Mouse (Mus musculus) small intestine, adult 2 months (tissue): ENCODE measurements around the gene 2010111I01Rik.

Experiments used
- CTCF ChIP-seq: fragments of 200-500 bp; IDR thresholded peaks from 2 replicates; pipeline ENCODE4 v1.5.1; 2012; ENCODE audit warnings: low read depth, mild to moderate bottlenecking, control low read depth, inconsistent platforms, low read length, moderate library complexity, mixed read lengths; ENCODE audit not compliant: insufficient replicate concordance, insufficient read length; ENCODE audit errors: extremely low read depth
- POLR2A ChIP-seq: fragments of 200-500 bp; IDR thresholded peaks from 2 replicates; pipeline ENCODE4 v1.6.1; 2012; ENCODE audit warnings: low read depth, mild to moderate bottlenecking, control low read depth, inconsistent platforms, low read length, moderate library complexity

DNA sequence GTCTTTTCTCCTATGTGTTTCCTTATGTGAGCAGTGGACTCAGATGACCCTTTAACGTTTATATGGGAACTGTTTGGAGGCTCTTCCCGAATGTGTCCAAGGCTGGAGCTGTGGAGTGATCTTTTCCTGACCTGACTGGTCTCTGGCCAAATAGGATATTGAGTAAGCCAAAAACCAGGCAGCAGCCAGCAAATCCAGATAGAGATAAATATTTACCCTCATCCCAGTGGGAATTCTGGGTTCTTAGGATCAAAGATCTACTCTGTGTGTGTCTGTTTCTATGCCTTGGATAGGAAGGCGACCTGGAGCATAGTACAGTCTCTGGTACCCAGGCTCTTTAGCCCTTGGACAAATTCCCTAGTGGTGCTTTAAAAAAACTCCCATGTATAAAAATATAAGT, 132.1 kb downstream of the 2010111I01Rik start:
- TF ChIP-seq POLR2A (no peak), CTCF (no peak)
